Comparison of ENCODE assay signal across 25 mouse cellular contexts in genomic region chr9:50408845-50409244, GRCm38 (mm10).
"Had no signal": no experiment of that assay in that cellular context is flagged by ENCODE, and none has a peak within 500 bp of the region (broad histone marks: within the 10 kb centered on the region; RNA-seq: fewer than 3 reads in every experiment).

No protein-coding gene starts in this region.

- H3K4me1 ChIP-seq: embryonic facial prominence, embryonic 10.5 days; embryonic facial prominence, embryonic 12.5 days; embryonic facial prominence, embryonic 13.5 days; embryonic facial prominence, embryonic 15.5 days; forebrain, embryonic 10.5 days; forebrain, embryonic 12.5 days; forebrain, embryonic 13.5 days; forebrain, embryonic 15.5 days; heart, embryonic 10.5 days had no signal

- DNase-seq: cerebellum, adult 18-20 months; cerebellum, adult 8-10 months; cerebellum, adult 9-10 months; cerebellum, adult 9-11 months; cerebellum, postnatal 36 days; embryo, embryonic 11 days; forebrain, postnatal 0 days; gastrocnemius, adult 2 months; gastrocnemius, postnatal 10 days; gastrocnemius, postnatal 14 days; gastrocnemius, postnatal 25 days; gastrocnemius, postnatal 36 days; heart, adult 2 months had no signal

- H3K4me2 ChIP-seq: embryonic facial prominence, embryonic 12.5 days; embryonic facial prominence, embryonic 13.5 days; embryonic facial prominence, embryonic 15.5 days; forebrain, embryonic 12.5 days; forebrain, embryonic 13.5 days; forebrain, embryonic 15.5 days had no signal

- H3K9ac ChIP-seq: embryonic facial prominence, embryonic 12.5 days; embryonic facial prominence, embryonic 13.5 days; embryonic facial prominence, embryonic 15.5 days; forebrain, embryonic 12.5 days; forebrain, embryonic 13.5 days; forebrain, embryonic 15.5 days; forebrain, postnatal 0 days had no signal

- H3K27me3 ChIP-seq: embryonic facial prominence, embryonic 12.5 days; embryonic facial prominence, embryonic 13.5 days; embryonic facial prominence, embryonic 15.5 days; forebrain, embryonic 12.5 days; forebrain, embryonic 13.5 days; forebrain, embryonic 15.5 days had no signal

- H3K4me3 ChIP-seq: embryonic facial prominence, embryonic 10.5 days; embryonic facial prominence, embryonic 12.5 days; embryonic facial prominence, embryonic 13.5 days; embryonic facial prominence, embryonic 15.5 days; erythroblast, embryonic 14.5 days; forebrain, embryonic 10.5 days; forebrain, embryonic 12.5 days; forebrain, embryonic 13.5 days; forebrain, embryonic 15.5 days; gastrocnemius, adult 2 months; heart, adult 2 months; heart, embryonic 10.5 days had no signal

- H3K36me3 ChIP-seq: embryonic facial prominence, embryonic 10.5 days; embryonic facial prominence, embryonic 12.5 days; embryonic facial prominence, embryonic 13.5 days; embryonic facial prominence, embryonic 15.5 days; forebrain, embryonic 10.5 days; forebrain, embryonic 12.5 days; forebrain, embryonic 15.5 days; heart, embryonic 10.5 days had no signal

- H3K9me3 ChIP-seq: embryonic facial prominence, embryonic 10.5 days; embryonic facial prominence, embryonic 12.5 days; embryonic facial prominence, embryonic 13.5 days; embryonic facial prominence, embryonic 15.5 days; forebrain, embryonic 10.5 days; forebrain, embryonic 12.5 days; forebrain, embryonic 13.5 days; forebrain, embryonic 15.5 days; heart, embryonic 10.5 days had no signal

- H3K27ac ChIP-seq: embryonic facial prominence, embryonic 10.5 days; embryonic facial prominence, embryonic 12.5 days; embryonic facial prominence, embryonic 13.5 days; embryonic facial prominence, embryonic 15.5 days; forebrain, embryonic 10.5 days; forebrain, embryonic 12.5 days; forebrain, embryonic 13.5 days; forebrain, embryonic 15.5 days; gastrocnemius, adult 2 months; heart, adult 2 months; heart, embryonic 10.5 days had no signal

- ATAC-seq: forebrain, embryonic 13.5 days; forebrain, embryonic 14.5 days; forebrain, embryonic 15.5 days; forebrain, embryonic 16.5 days; forebrain, postnatal 0 days had no signal
